Mouse (Mus musculus) c-Kit-positive CD71-positive TER-119-negative erythroid progenitor cells, embryonic 14.5 days (primary cell): ENCODE data around the gene Reep3.

ENCODE experiments used
- DNase-seq: peaks from one replicate; pipeline ENCODE4 v3.0.0-alpha.2; 2013; ENCODE audit warnings: low read depth

Gene Reep3

DNA sequence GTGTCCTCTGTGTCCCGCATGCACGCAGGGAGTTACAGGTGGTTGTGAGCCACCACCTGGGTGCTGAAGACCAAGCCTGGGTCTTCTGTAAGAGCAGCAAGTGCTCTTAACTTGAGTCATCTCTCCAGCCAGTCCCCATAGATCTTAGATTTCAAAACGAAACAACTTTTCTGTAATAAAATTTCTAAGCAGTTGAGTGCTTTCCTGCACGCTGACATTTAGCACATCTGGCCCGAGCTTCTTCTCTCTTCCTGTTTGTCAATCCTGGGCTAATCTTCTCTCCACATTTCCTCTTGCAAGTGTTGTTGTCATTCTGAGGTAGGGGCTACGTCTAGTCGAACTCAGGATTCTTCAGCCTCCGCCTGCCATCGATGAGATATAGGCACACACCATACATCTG is 44.3 kb downstream of the Reep3 start:
- no peak for DNase-seq

DNA sequence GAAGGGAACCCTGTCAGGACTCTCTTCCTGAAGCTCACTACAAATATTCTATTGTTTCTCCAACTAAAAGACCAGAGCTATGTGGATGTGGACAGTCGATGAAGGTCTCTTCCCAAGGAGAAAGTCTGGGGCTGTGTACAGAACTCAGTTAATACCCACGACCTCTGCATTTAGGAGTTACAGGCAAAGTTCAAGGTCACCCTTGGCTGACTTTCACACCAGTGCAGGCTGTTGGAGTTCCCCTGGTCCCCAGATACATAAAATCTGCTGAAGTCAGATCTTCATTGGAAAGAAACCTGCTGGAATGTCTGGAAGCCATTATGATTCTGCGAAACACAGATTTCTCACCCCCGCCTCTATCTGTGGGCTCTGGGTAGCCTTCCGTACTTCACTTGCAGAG is 45.3 kb downstream of the Reep3 start:
- no peak for DNase-seq

DNA sequence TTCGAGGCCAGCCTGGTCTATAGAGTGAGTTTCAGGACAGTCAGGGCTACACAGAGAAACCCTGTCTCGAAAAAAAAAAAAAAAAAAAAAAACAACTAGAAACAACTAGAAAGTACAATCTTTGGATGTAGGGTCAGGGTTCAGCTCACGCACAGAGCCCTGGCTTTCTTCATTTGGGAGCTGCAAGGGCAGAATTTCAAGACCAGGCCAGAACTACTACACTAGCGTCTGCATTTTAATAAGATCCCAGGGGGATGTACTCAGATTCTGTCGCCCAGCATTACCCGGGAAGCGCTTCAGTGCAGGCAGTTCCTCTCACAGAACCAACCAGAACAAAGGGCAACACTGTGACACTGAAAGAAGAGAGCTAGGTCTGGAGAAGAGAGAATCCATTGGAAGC is 46.0 kb downstream of the Reep3 start:
- DNase-seq, result no peak

DNA sequence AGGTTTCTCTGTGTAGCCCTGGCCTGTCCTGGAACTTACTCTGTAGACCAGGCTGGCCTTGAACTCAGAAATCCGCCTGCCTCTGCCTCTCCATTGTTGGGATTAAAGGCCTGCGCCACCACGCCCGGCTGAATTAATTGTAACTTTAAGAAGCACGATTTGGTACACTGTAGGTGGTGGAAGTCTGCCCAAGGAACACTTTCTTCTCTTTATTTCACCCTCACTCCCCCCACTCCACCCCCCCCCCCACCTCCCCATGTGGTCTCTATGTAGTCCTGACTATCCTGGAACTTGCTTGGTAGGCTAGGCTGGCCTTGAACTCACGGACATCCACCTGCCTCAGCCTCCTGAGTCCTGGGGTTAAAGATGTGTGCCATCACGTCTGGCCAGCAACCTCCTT is 47.1 kb downstream of the Reep3 start:
- DNase-seq, result no peak

DNA sequence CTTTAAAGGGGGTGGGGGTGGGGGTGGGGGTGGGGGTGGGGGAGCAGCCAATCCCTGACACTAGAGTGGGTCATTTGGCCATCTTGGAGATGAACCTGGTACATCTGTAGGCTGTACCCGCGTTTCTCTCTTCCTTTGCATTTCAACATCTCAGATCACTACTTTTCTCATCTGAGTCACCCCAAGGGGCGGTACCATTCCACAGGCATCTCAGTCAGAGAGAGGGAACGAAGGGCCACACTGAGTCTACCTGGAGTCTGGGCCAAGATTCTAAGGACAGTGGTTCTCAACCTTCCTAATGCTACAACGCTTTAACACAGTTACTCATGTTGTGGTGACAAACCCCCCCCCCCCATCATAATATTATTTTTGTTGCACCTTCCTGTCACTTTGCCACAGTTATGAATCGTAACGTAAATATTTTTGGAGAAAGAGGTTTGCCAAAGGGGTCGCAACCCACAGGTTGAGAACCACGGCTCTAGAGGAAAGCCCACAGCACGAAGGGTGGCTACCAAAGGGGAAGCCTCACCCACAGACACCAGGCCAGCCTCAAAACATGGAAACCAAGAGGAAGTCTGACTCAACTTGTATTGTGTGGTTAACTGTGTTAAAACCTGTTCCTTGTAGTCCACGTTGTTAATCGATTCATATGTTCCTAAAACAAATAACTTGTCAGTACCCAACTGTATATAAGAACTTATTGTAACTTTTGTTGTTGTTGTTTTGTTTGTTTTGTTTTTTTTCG is 47.7 kb downstream of the Reep3 start:
- no peak for DNase-seq

DNA sequence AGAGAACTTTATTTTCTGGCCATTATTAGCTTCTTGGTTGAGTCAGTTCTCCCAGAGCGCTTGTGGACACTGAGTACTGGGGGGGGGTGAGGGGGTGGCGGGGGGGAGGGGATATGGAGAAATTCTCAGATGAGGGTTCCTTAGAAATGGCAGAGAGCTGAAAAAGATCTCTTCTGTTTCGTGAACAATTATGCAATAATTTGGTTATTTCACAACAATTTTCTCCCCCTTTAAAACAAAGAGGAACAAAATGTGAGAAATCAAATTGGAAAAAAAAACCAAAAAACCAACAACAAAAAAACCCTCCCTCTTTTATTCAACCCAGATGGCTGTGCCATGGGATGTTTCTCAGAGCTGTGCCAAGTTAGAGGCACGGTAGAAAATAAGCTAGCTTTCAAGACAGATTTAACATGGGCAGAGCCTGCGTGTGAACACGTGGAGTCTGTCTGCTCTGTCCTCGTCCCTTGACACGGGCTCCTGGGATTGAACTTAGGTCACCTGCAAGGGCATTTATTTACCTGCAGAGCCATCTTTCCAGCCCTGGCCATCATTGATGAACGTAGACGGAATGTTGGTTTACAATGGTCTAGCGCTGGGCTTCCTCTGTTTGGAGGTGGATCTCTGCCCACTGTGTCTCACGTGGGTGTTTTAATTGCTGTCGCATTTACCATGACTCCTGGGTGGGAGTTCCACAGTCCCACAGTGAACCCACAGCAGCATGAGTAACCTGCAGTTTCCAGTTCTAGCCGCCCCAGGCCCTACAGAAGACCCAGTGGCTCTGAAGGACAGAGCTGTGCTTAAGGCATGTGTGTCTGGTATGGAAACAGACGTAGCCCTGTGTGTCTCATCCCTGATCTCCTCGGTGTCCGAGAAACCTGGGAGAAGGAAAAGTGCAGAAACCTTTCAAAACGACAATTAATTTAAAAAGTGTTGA is 48.8 kb downstream of the Reep3 start:
- no peak for DNase-seq

DNA sequence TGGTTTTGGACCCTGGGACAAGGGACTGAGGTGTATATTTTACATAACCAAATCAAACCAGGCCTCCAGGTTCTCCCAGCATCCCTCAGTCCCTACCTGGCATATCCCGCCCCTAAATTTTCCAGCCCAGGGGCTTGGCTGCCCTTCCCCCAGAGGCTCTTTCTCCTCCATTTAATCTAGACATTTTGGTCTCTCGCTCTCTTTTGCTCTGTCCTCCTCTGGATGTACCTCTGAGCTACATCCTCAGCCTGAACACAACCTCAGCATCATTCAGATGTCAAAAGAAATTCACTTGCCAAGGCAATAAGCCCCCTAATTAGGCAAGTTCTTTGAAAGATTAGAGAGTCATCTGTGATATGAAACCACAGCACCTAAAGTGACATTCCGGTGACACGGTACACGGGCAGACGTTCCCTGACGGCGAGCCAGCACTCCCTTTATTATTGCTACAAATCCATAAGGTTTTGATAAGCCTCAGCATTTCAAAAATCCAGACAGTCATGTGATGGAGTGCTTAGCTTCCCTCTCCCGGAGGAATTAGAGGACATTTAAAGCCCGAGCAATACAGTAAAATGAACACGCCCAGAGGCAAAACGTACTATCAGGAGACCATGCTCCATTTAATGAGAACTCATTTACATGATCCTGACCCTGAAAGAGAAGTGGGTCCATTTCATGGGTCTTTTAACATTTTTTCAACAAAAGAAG is 51.4 kb downstream of the Reep3 start:
- no peak for DNase-seq

DNA sequence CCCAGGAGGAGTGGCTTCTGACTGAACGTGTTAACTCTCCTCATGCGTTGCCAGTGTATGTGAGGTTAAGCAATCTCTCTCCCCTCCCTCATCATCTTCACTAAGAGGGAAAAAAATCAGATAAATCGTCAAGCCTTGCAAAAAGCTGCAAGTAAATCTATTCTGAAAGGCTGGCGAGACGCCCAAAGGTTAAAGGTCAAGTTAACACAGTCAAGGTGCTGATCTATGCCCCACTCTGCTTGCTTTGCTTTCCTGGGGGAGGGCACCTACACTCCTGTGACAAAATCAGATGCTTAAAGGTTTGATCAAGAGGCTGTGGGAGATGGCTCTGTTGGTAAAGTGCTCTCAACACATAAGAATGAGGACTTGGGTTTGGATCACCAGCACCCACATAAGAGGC is 52.4 kb downstream of the Reep3 start:
- no peak for DNase-seq

DNA sequence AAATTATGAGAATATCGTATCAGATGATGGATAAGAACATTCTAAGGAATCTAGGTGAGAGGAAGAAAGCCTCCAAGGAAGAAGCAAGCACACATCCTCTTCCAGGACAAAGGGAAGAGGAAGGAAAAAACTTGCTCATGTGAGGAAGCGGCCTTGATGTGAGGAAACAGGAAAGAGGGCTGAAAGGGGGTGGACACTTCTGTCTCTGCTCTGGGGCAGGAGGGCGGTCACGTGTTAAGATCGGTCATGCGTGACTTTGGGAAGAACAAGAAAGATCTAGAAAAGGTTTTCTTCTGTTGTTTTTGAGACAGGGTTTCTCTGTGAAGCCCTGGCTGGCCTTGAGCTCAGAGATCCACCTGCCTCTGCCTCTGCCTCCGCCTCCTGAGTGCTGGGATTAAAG is 53.5 kb downstream of the Reep3 start:
- no peak for DNase-seq

DNA sequence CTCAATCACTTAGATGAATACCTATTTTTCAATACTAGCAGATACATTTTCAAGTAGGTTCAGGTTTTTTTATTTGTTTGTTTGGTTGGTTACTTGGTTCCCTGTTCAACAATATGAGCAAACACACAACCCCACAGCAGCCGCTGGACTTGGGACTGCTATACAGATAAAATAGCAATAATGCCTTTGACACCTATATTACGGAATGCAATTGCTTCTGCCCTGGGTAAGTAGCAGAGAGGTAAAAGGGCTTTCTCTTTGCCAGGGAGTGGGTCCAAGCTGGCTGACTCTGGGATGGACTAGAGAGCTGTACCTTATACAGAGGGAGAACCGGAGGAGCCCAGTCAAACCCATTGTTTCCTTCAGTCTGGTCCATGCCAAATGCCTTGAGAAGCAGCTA is 56.3 kb downstream of the Reep3 start:
- no peak for DNase-seq

DNA sequence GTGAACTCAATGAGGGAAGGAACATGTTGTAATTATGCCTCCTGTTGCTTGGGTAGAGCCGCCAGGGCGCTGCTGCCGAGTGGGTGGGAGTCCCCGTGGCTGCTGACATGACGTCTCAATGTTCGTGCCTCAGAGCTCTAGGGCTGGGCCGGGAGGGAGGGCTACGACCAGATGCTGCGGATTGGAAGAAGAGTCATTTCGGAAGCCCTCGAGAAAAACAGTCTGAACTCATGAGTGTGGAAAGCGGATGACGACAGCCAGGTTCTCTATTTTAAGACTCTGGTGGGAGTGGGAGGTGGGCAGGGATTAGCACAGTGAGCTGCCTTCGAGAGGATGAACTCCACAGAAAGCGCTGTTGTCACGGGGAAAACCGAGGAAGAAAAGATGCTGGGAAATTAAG is 57.7 kb downstream of the Reep3 start:
- no peak for DNase-seq

DNA sequence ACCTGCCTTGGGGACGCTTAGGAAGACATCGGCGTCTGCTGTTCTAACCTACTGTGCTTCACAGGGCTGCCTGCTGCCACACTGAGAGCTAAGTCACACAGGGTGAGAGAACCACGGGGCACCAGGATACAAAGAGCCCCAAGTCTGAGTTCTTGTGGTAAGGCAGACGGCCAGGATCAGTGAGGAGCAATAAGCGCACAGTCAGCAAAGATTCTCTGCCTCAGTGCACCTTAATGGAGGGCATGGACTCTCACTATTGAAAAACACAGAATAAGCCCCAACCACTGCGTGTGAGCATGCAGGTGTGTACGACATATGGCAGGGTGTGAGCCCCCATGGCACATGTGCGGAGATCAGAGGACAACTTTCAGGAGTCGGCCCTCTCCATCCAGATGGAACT is 60.2 kb downstream of the Reep3 start:
- no peak for DNase-seq

DNA sequence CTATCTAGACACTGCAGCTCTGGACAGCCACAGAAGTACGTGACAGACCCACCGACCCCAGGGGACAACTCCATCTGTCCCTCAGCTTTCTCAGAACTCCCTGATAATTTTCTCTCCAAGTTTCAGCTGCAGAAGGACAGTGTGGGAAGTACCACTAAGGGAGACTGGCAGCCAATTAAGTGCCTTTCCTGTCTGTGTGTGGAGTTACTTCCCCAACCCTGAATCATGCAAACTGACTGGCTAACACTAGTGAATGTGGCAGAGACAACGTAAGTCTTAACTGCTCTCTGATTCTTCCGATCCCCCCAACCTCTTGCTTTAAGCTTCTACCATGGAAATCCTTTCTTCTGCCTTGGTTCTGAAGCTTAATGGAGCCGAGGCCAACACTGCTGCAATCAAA is 60.6 kb downstream of the Reep3 start:
- DNase-seq, result no peak

DNA sequence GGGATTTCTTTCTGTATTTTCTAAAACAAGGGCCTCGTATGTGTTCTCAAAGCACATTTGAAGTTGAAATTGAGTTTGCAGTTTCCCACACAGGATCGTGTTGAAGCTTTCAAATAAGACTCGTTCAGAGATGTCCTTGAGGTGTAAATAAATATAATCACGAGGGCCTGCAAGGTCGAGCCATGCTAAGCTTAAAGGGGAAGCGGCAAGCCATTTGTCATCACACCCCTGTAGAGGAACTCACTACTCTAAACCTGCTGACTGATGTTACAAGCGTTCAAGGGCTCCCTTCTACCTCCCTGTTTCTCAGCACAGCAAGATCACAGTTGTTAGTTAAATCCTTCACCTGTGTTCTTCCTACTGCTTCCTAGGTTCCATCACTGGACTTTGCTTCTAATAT is 65.6 kb downstream of the Reep3 start:
- no peak for DNase-seq

DNA sequence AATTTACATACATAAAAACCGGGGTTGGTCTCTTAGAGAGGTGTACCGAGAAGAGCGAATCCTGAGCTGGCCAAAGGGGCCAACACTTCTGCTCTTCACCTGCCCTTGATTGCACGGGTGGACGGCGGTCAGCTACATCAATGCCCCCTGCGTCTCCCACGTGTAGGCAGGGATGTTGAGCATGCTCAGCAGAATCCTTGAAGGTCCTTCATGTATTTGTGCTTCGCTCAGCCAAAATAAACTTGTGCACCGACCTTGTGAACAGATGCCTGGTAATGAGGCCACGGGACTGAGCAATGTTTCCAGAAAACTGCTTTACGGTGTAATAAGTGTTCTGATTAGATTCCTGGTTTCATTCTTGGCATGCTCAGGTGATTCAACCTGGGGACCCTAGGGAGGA is 67.4 kb downstream of the Reep3 start:
- DNase-seq, result no peak

DNA sequence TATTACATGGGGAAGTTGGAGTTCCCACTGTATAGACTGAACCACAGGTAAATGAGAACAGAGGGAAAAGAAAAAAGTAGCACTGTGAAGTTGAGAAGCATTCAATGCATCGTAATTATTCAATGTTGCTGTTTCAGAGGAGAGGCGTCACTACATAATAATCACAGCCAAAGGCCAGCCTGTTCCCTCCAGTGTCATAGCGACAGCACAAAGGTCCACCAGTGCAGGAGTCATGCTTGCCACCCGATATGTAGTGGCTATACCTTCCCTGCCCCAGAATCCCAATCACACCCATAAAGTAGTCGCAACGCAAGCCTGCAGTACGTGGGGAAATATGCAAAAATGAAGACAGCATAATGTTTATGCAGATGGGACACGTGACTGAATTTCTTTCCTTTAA is 70.4 kb downstream of the Reep3 start:
- no peak for DNase-seq

DNA sequence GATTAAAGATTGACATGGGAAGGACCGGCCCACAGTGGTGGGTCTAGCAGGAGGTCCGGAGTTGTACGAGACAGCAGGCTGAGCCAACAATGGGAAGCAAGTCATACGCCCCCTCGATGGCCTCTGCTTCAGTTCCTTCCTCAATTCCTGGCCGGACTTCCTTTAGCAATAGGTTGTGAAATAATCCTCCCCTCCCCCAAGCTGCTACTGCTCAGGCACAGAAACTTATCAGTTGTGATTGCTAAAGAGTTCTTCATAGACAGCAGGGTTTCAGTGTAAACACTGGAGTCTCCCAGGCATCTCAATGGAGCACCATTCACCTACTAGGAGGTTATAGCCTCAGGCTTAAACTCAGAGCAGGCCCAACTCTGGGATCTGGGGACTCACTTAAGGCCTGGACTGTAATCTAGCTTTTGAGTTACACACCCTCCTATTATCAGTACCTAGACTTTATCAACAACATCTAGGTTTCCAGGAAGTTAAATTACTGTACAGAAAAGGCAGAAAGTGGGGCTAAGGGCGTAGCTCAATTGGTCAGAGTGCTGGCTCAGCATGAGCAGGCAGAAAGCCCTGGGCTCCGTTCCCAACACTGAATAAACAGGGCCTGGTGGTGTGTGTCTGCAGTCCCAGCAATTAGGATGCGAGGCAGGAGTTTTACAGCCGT is 71.0 kb downstream of the Reep3 start:
- DNase-seq, result no peak

DNA sequence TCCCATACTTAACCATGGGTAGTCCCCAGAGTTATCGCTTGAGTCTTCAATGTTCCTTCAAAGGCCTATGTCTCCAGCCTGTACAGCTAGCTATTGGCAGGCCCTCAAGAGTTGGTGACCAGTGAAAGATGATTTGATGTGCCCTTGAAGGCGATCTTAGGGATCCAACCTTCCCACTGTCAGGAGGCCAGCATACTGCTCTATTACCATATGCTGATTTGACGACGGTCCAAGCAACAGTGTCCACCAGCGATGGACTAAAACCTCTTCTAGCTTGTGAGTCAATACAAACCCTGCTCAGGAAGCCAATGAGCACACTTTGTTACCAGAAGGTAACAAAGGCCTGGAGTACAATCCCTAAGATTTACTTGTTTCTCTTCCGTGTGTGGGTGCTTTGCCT is 72.4 kb downstream of the Reep3 start:
- no peak for DNase-seq

DNA sequence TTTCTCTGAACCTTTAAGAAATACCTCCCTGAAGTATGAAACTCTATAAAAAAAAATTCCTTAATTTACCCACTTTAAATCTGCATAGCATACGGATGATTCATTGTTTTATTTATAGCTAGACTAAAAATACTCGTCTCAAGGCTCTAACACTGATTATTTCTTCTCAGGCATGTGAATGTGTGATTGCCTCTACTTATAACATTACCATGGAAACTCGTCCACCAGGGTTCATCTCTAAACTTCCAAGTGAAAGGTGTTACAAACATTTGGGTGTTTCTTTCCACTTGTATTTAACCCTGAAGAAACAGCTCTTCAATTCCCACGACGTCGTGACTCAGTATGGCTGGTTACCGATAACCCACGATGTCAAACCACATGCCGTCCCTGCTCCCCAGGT is 73.7 kb downstream of the Reep3 start:
- DNase-seq, result no peak

DNA sequence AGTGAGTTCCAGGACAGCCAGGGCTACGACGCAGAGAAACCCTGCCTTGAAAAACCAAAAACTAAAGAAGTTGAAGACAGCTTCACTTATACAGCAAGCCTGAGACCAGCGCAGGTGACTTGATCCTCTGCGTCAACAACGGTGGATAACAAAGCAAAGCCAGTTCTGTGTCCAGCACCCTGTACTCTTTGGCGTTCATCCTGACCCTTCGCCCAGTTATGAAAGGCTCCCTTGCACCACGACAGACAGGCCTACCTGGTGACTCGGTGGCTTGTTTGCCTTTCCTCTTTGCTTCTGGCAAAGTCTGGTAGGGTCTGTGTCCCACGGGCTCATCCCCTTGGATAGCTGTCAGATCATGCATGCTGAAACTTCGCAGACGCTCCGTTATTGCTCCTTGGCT is 75.3 kb downstream of the Reep3 start:
- no peak for DNase-seq

DNA sequence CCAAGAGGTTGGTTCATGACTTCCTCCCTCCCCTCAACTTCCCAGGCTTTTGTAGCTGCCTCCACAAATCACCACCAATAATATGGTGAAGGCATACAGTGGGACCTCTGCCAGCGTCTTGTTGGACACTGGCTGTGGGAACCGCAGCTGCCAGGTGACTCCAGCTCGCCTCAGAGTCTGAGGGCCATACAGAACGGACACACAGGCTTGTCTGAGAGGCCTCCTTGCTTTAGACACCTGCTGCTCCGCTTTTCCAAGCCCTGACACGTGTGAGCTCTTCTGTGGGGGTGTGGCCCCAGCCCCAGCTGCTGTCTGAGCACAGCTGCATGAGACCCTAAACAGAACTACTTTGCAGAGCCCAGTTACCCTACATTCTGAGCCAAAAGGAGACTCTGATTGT is 77.9 kb downstream of the Reep3 start:
- DNase-seq, result no peak

DNA sequence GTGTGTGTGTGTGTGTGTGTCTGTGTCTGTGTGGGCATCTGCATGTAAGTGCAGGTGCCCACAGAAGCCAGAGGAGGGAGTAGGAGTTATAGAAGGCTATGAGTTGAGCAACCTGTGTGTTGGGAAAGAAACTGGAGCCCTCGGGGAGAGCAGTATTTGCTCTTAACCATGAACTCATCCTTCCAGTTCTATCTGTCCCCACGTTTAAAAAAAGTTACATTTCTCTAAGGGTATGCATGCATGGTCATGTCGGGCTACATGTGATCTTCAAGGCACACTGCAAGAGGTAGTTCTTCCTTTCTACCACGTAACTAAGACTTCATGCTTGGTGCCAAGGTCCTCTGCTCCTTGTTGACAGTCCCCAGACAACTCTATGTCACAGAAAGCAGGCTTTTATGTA is 78.9 kb downstream of the Reep3 start:
- no peak for DNase-seq
